Comparison of ENCODE assay signal across 8 mouse cellular contexts in genomic region chr10:45000027-45000840, GRCm38 (mm10).
A peak's percentile ranks its signal among the peaks of the same experiment; 100 is the strongest.
DNase-seq lines count a peak whose midpoint lies in the region; ATAC-seq lines count a peak whose summit lies in the region.

No protein-coding gene starts in this region.

- H3K4me3 ChIP-seq in heart, embryonic 16.5 days (ENCODE audit: low read length): peak overlapping the region; percentile 44
- H3K4me3 ChIP-seq in limb, embryonic 15.5 days: peak overlapping the region; percentile 25
- H3K4me3 ChIP-seq in neural tube, embryonic 11.5 days (ENCODE audit: low read depth, low read length): peak overlapping the region; percentile 26

- peaks cover 17% of the 10 kb centered on the region for H3K4me1 ChIP-seq in heart, embryonic 16.5 days (ENCODE audit: control insufficient read depth, insufficient read depth, low read length)
- peaks cover 29% of the 10 kb centered on the region for H3K4me1 ChIP-seq in limb, embryonic 15.5 days
- peaks cover 8% of the 10 kb centered on the region; the same call in 1 of the 2 replicates for H3K4me1 ChIP-seq in neural tube, embryonic 11.5 days (ENCODE audit: control insufficient read depth, insufficient read depth, low read length)

- H3K36me3 ChIP-seq in heart, embryonic 16.5 days (ENCODE audit: control insufficient read depth, insufficient read depth): no peaks in the 10 kb centered on the region
- H3K36me3 ChIP-seq in limb, embryonic 15.5 days: no peaks in the 10 kb centered on the region
- no peaks in the 10 kb centered on the region for H3K36me3 ChIP-seq in neural tube, embryonic 11.5 days (ENCODE audit: control insufficient read depth, insufficient read depth, low read length)

- peak overlapping the region; percentile 64 for H3K4me2 ChIP-seq in heart, embryonic 16.5 days (ENCODE audit: low read depth, low read length)
- peak overlapping the region; percentile 41 for H3K4me2 ChIP-seq in limb, embryonic 15.5 days
- H3K4me2 ChIP-seq in neural tube, embryonic 11.5 days (ENCODE audit: low read depth): peak overlapping the region; percentile 48

- no peaks in the 10 kb centered on the region; the same call in 1 of the 2 replicates for H3K27me3 ChIP-seq in heart, embryonic 16.5 days (ENCODE audit: control insufficient read depth, insufficient read depth, low read length)
- no peaks in the 10 kb centered on the region; the same call in 1 of the 2 replicates for H3K27me3 ChIP-seq in limb, embryonic 15.5 days
- H3K27me3 ChIP-seq in neural tube, embryonic 11.5 days (ENCODE audit: control insufficient read depth, insufficient read depth, low read length): no peaks in the 10 kb centered on the region

- H3K9ac ChIP-seq in heart, embryonic 16.5 days (ENCODE audit: low read length): peak overlapping the region; percentile 57
- no peak overlapping the region for H3K9ac ChIP-seq in limb, embryonic 15.5 days
- peak overlapping the region; percentile 71 for H3K9ac ChIP-seq in neural tube, embryonic 11.5 days (ENCODE audit: low read length)

- peak; percentile 23 to 33 for DNase-seq in cerebellum, postnatal 14 days
- DNase-seq in cerebellum, adult 9-10 months: no peak
- peak; percentile 10 for DNase-seq in brain, adult 2 months (ENCODE audit: low read depth, low spot score)
- DNase-seq in neural tube, embryonic 11.5 days (ENCODE audit: low spot score): peak; percentile 48
- DNase-seq in left cerebral cortex, adult 18-20 months (ENCODE audit: low spot score in 2 of 2): no peak
- no peak for DNase-seq in urinary bladder, postnatal 10 days (ENCODE audit: low spot score)

- WGBS in heart, embryonic 16.5 days: 49% methylated on average over 18 of the region's 18 CpGs
- WGBS in limb, embryonic 15.5 days: 37% methylated on average over 18 of the region's 18 CpGs
- 26% methylated on average over 18 of the region's 18 CpGs for WGBS in neural tube, embryonic 11.5 days

- peak overlapping the region; percentile 16; the same call in 1 of the 2 replicates for H3K27ac ChIP-seq in heart, embryonic 16.5 days (ENCODE audit: low read length)
- H3K27ac ChIP-seq in limb, embryonic 15.5 days: no peak overlapping the region
- H3K27ac ChIP-seq in neural tube, embryonic 11.5 days (ENCODE audit: low read depth, low read length): peak overlapping the region; percentile 56; the same call in 1 of the 2 replicates

- no peaks in the 10 kb centered on the region for H3K9me3 ChIP-seq in heart, embryonic 16.5 days (replicated peaks; ENCODE audit: control insufficient read depth, low read length)
- H3K9me3 ChIP-seq in limb, embryonic 15.5 days: no peaks in the 10 kb centered on the region
- no peaks in the 10 kb centered on the region for H3K9me3 ChIP-seq in neural tube, embryonic 11.5 days (ENCODE audit: control insufficient read depth, low read length)

- no peak for ATAC-seq in heart, embryonic 16.5 days (replicated peaks; ENCODE audit: extremely low read depth, insufficient read depth, low FRiP score)
- ATAC-seq in limb, embryonic 15.5 days (ENCODE audit: insufficient number of reproducible peaks, low FRiP score, low TSS enrichment, low read depth): no peak
- peak; percentile 56; the same call in 1 of the 2 replicates for ATAC-seq in neural tube, embryonic 11.5 days (ENCODE audit: insufficient read depth, low FRiP score, low TSS enrichment)

Comparison
In these comparisons a context has a peak if more than half of its experiments do, and no peak if none do; other contexts are left out.
1. DNase-seq: peak in cerebellum, postnatal 14 days (2 of 2), brain, adult 2 months (single experiment) and neural tube, embryonic 11.5 days (single experiment); none in cerebellum, adult 9-10 months (single experiment), left cerebral cortex, adult 18-20 months (0 of 2) and urinary bladder, postnatal 10 days (single experiment).
2. Peak in every context shown above with its lines, with median percentiles within 50 percentile points of each other: H3K4me2 ChIP-seq and H3K4me3 ChIP-seq.